ENCODE assay signal across 9 mouse cellular contexts in genomic region chr11:80484191-80484791, GRCm38 (mm10). TPM values are rescaled to one million over a fixed set of nuclear protein-coding genes. Genes with fewer than 3 reads are reported as not detected.
DNase-seq lines count a peak whose midpoint lies in the region; ATAC-seq lines count a peak whose summit lies in the region.
"Had no signal": no experiment of that assay in that cellular context is flagged by ENCODE, and none has a peak within 500 bp of the region (broad histone marks: within the 10 kb centered on the region; RNA-seq: fewer than 3 reads in every experiment).

No protein-coding gene starts in this region.

- H3K9ac ChIP-seq in embryonic facial prominence, embryonic 11.5 days (replicated peaks; ENCODE audit: low read length): no peak overlapping the region
- H3K9ac ChIP-seq in hindbrain, embryonic 12.5 days: peak overlapping the region; percentile 27

- no peaks in the 10 kb centered on the region for H3K27me3 ChIP-seq in embryonic facial prominence, embryonic 11.5 days (ENCODE audit: control insufficient read depth, insufficient read depth, low read length)
- peaks cover 23% of the 10 kb centered on the region for H3K27me3 ChIP-seq in embryonic facial prominence, embryonic 10.5 days (replicated peaks; ENCODE audit: low read depth, poor library complexity, severe bottlenecking)
- peaks cover 5% of the 10 kb centered on the region; the same call in 1 of the 2 replicates for H3K27me3 ChIP-seq in hindbrain, embryonic 12.5 days
- peaks cover 61% of the 10 kb centered on the region for H3K27me3 ChIP-seq in midbrain, embryonic 10.5 days (ENCODE audit: low read depth, poor library complexity, severe bottlenecking)
- H3K27me3 ChIP-seq: CH12.LX had no signal

- H3K4me2 ChIP-seq in embryonic facial prominence, embryonic 11.5 days (ENCODE audit: low read depth, low read length): no peak overlapping the region
- H3K4me2 ChIP-seq in hindbrain, embryonic 12.5 days (replicated peaks): peak overlapping the region; percentile 41

- DNase-seq in embryonic facial prominence, embryonic 11.5 days (ENCODE audit: low spot score): peak; percentile 31
- no peak for DNase-seq in embryonic facial prominence, embryonic 10.5 days (ENCODE audit: low spot score)
- DNase-seq in cerebellum, adult 9-11 months: peak; percentile 98
- no peak for DNase-seq in midbrain, embryonic 10.5 days (ENCODE audit: low spot score)
- DNase-seq in spleen, adult 18-20 months: no peak
- no peak for DNase-seq in ovary, adult 18-20 months (ENCODE audit: low spot score)
- no peak for DNase-seq in spleen, postnatal 4 days (ENCODE audit: low spot score in 2 of 2)

- WGBS in embryonic facial prominence, embryonic 11.5 days: 38% methylated on average over 12 of the region's 12 CpGs
- WGBS in embryonic facial prominence, embryonic 10.5 days: 47% methylated on average over 12 of the region's 12 CpGs
- 32% methylated on average over 12 of the region's 12 CpGs for WGBS in hindbrain, embryonic 12.5 days
- 43% methylated on average over 12 of the region's 12 CpGs for WGBS in midbrain, embryonic 10.5 days

- peaks cover 5% of the 10 kb centered on the region; the same call in 1 of the 2 replicates for H3K4me1 ChIP-seq in embryonic facial prominence, embryonic 11.5 days (ENCODE audit: control insufficient read depth, insufficient read depth, low read length)
- H3K4me1 ChIP-seq in embryonic facial prominence, embryonic 10.5 days: peaks cover 56% of the 10 kb centered on the region
- peaks cover 72% of the 10 kb centered on the region for H3K4me1 ChIP-seq in hindbrain, embryonic 12.5 days
- H3K4me1 ChIP-seq in midbrain, embryonic 10.5 days: peaks cover 67% of the 10 kb centered on the region

- H3K9me3 ChIP-seq in embryonic facial prominence, embryonic 11.5 days (replicated peaks; ENCODE audit: control insufficient read depth, low read length): no peaks in the 10 kb centered on the region
- no peaks in the 10 kb centered on the region for H3K9me3 ChIP-seq in embryonic facial prominence, embryonic 10.5 days
- H3K9me3 ChIP-seq in hindbrain, embryonic 12.5 days (replicated peaks): no peaks in the 10 kb centered on the region
- no peaks in the 10 kb centered on the region for H3K9me3 ChIP-seq in midbrain, embryonic 10.5 days (replicated peaks)

- H3K4me3 ChIP-seq in embryonic facial prominence, embryonic 11.5 days (ENCODE audit: low read depth, low read length): no peak overlapping the region
- no peak overlapping the region for H3K4me3 ChIP-seq in embryonic facial prominence, embryonic 10.5 days
- no peak overlapping the region for H3K4me3 ChIP-seq in hindbrain, embryonic 12.5 days
- H3K4me3 ChIP-seq in midbrain, embryonic 10.5 days: no peak overlapping the region

- H3K27ac ChIP-seq in embryonic facial prominence, embryonic 11.5 days (replicated peaks; ENCODE audit: low read depth, low read length): no peak overlapping the region
- H3K27ac ChIP-seq in embryonic facial prominence, embryonic 10.5 days (replicated peaks): no peak overlapping the region
- peak overlapping the region; percentile 80 for H3K27ac ChIP-seq in hindbrain, embryonic 12.5 days
- peak overlapping the region; percentile 47; the same call in 1 of the 2 replicates for H3K27ac ChIP-seq in midbrain, embryonic 10.5 days (replicated peaks)

- no peak for ATAC-seq in embryonic facial prominence, embryonic 11.5 days (replicated peaks; ENCODE audit: insufficient number of reproducible peaks, low FRiP score, low TSS enrichment, low read depth)
- ATAC-seq in hindbrain, embryonic 12.5 days (ENCODE audit: low FRiP score): peak; percentile 73

- no peaks in the 10 kb centered on the region; the same call in 1 of the 2 replicates for H3K36me3 ChIP-seq in embryonic facial prominence, embryonic 11.5 days (replicated peaks; ENCODE audit: control insufficient read depth, insufficient read depth, low read depth, low read length)
- peaks cover 9% of the 10 kb centered on the region; the same call in 1 of the 2 replicates for H3K36me3 ChIP-seq in embryonic facial prominence, embryonic 10.5 days (replicated peaks)
- H3K36me3 ChIP-seq in hindbrain, embryonic 12.5 days: peaks cover 5% of the 10 kb centered on the region; the same call in 1 of the 2 replicates
- H3K36me3 ChIP-seq in midbrain, embryonic 10.5 days: peaks cover 14% of the 10 kb centered on the region

RNA-seq across cellular contexts. Expression of gene Cdk5r1, which starts 7.5 kb away (rescaled TPM):
- 5.4 and 6.6 TPM in 2 replicates for polyA plus RNA-seq in embryonic facial prominence, embryonic 11.5 days (2014; fragmentation: Nextera tagmentation; extraction: Ambion mirVana)
- polyA plus RNA-seq in embryonic facial prominence, embryonic 10.5 days (2016; fragmentation: Nextera tagmentation; extraction: Ambion mirVana): 4.1 and 4.8 TPM in 2 replicates
- 76.3 and 77.3 TPM in 2 replicates for polyA plus RNA-seq in hindbrain, embryonic 12.5 days (2016; fragmentation: Nextera tagmentation; extraction: Ambion mirVana)
- 5.2 and 11.2 TPM in 2 replicates for polyA plus RNA-seq in midbrain, embryonic 10.5 days (2016; fragmentation: Nextera tagmentation; extraction: Ambion mirVana)

RNA-seq across cellular contexts. Expression of gene Psmd11, which starts 55.9 kb away (rescaled TPM):
- 333 and 348 TPM in 2 replicates for polyA plus RNA-seq in embryonic facial prominence, embryonic 11.5 days (2014; fragmentation: Nextera tagmentation; extraction: Ambion mirVana)
- 387 and 388 TPM in 2 replicates for polyA plus RNA-seq in embryonic facial prominence, embryonic 10.5 days (2016; fragmentation: Nextera tagmentation; extraction: Ambion mirVana)
- 316 and 330 TPM in 2 replicates for polyA plus RNA-seq in hindbrain, embryonic 12.5 days (2016; fragmentation: Nextera tagmentation; extraction: Ambion mirVana)
- polyA plus RNA-seq in midbrain, embryonic 10.5 days (2016; fragmentation: Nextera tagmentation; extraction: Ambion mirVana): 400 and 418 TPM in 2 replicates

Comparison
In these comparisons a context has a peak if more than half of its experiments do, and no peak if none do; other contexts are left out.
1. DNase-seq: peak in embryonic facial prominence, embryonic 11.5 days (single experiment) and cerebellum, adult 9-11 months (single experiment); none in embryonic facial prominence, embryonic 10.5 days (single experiment), midbrain, embryonic 10.5 days (single experiment), spleen, adult 18-20 months (0 of 2), ovary, adult 18-20 months (single experiment) and spleen, postnatal 4 days (0 of 2).
2. H3K27ac ChIP-seq: peak in hindbrain, embryonic 12.5 days (single experiment) and midbrain, embryonic 10.5 days (single experiment); none in embryonic facial prominence, embryonic 11.5 days (single experiment) and embryonic facial prominence, embryonic 10.5 days (single experiment).